Mouse (Mus musculus) neural tube, embryonic 10.5 days (tissue): ENCODE results near the gene Npnt.

ENCODE experiments used
- DNase-seq: peaks from one replicate; pipeline ENCODE4 v3.0.0-alpha.2; 2017; ENCODE audit warnings: low spot score; ENCODE audit errors: extremely low spot score

The Npnt gene

DNA sequence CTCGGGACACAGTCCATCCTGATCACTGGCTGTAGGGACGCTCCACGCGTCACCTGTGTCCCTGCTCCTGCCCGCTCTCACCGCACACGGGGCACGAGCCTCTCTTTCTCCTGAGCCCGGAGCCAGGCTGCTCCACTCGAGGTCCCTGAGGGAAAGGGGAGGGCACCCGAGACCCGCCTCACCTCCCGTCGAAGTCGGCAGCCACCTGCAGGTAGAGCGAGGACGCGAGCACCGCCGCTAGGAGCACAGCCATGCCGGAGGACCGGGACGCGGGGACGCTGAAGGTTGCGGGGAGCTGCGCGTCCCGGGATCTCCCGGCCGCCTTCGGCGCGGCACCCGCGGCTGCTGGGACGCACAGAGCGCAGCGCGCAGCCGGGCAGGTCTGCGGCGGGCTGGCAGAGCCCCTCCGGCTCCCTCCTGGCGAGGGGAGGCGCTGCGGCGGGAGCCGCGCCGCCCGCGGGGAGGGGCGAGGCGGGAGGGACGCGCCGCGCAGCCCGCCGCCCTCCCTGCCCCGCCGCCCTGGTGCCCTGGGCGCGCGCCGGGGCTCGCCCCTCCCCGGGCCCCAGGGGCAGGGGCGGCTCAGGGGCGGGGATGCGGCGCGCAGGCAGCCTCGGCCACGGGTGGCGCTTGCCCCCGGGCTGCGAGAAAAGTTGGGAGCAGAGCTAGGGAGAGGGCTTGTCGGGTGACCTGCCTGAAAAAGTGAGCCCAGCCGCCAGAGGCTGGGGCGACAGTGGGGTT is at the start of gene Npnt:
Gene Npnt (minus strand): TSS at position 501 of the 738 bp plus-strand sequence.
- DNase-seq = peak; percentile 49

DNA sequence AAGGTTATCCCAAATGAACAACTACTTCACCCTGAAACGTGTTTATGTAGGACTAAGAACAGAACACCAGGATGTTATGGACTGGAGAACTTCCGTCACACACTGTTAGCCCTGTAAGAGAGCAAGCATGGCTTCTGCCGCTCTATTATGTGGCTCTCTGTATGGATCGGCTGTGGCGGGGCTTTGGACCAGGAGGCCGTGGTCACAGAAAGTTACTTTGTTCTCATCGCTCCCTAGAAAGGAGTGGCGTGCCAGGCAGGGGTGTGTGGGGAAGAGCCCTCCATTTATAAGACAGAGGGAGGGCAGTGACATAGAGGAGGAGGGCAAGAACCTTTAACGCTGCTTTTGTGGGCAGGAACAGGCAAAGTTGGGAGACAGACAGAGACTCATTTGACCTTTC is 46.2 kb upstream of the Npnt start:
- DNase-seq = no peak

DNA sequence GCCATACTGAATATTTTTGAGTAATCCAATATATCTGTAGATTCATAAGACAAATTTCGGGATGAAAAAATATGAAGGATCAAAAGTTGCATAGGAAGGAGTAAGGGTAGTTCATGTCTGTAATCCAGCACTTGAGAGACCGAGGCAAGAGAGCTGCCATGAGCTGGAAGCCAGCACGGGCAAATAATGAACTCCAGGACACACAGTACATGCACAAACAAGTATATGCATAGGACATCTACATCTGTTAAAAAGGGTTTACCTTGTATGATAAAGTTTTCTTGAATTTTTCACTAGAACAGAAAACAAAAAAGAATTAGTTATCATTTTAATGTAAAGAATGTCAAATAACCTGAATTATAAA is 45.8 kb upstream of the Npnt start:
- DNase-seq = no peak

DNA sequence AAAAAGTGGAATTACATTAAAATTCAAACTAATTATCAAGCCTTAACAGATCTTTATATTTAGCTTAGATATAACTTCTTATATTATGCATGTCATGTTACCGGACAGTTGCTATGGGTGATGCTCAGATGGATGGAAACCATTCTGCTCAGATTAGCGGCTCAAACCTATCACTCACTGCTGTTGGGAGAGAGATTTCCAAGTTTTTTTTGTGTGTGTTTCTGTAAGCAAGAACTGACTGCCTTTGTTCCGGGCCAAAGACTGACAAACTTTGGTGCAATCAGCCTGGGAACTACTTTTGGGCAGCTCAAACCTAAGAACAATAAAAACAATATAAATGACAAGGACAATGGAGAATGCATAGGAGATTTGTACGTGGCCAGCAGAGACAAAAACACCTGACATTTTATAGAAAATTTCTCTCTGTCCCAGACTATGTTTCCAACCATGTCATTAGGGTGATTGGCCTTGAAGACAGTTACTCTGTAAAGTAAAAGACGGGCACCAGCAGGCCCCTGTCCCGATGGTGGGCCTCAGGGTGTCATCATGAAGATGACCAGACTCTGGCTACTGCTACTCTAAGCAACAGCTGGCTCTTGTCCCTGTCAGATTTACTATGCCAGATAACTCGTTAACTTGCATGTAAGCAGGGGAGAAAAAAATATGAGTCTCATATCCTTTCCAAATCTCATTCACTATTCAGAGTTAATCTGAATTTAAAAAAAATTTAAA is 45.2 kb upstream of the Npnt start:
- DNase-seq = no peak

DNA sequence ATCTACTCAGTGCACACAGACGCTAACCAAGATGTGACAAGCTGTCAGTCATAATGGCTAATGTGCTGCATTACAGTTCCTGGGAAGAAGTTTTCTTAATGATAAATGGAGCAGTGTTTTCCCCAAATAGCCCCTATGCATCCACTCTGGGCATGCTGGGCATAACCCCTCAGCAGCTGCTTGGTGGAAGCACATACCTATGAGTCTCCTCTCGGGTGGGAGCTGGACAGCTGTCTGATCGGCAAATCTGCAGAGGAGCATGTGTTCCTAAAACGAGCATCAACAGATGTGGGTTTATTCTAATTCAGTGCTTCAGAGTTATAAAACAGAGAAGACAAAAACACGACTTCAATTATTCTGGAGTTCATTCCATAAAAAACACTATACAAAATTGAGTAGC is 36.1 kb upstream of the Npnt start:
- no peak for DNase-seq

DNA sequence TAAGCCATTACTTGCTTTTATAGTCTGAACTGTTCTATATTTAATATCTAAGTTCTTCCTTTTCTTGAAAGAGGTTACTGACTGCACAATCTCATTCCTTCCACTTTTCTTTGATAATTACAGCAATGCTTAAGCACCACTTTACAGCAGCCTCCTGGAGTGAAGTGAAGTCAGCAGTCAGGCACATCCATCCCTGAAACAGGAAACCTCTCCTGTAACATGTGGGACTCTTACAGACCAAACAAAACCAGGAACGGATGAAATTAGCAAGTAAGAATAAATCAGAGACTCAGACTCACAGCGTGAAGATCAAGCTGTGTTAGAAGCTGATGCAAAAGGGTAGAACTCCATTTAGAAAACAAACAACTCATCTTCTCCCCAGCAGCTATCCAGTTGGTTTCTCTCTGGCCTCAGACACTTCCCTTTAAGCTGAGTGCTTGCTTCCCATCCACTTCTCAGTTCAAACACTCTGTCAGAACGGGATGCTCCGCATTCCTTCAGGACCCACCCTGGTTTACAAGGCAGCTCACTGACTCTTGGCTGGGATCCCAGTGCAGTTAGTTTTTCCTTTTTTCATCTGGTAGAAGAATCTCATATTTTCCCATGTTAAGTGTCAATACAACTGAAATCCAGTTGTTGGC is 33.9 kb upstream of the Npnt start:
- DNase-seq = no peak

DNA sequence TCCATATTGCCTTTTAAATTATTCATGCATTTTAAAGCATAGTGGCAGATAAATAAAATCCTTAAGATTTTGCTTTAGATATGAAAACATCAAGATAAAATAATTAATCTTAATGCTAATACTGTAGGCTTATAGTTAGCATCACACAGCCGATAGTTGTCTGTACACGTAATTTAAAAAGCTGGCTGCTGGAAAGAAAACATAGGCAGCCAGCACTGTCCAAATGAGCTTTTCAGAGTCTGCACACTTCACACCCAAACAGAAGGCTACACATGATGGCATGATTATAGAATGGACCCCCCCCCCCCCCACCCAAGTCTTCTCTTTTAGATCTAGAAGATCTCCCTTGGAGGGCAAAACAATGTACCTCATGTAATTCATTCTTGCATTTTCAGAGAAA is 31.9 kb upstream of the Npnt start:
- DNase-seq = no peak

DNA sequence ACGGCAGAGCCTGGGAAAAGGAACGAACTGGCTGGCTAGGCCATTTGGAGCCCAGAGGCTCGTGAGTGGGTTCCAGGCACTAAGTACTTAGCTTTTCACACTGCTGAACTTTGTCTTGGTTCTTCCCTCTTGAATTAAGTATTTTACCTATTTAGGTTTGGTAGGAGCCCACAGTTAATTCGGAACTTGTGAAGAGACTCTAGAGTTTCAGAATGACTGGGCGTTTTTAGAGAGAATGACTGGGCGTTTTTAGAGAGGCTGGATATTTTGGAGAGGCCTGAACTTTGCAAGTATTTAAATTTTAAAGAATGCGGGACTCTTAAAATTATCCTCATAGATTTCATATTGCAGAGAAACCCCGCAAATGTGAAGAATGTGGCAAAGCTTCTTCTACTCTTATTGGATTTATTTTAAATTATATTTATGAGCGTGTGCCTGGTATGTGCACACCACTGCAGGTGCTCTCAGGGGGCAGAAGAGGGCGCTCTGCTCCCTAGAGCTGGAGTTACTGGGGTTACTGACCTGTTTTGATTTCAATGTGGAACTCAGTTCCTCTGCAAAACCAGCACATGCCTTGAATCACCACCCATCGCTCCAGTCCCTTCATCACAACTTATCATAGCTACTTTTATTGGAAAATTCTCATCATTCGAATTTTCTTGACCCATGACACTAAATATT is 29.8 kb upstream of the Npnt start:
- DNase-seq = no peak

DNA sequence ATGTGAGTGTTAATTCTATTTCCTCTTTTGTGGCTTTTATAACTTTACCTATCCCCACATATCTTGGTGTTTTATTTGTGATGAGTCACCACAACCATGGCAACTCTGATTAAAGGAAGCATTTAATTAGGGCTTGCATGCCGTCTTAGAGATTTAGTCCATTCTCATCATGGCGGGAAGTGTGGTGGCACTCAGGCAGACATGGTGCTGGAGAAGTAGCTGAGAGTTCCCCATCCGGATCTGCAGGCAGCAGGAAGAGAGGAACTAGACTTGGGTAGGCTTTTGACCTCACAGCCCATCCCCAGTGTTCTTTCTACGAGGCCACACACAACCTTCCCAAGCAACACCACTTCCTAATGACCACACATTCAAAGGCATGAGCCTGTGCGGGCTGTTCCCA is 16.2 kb upstream of the Npnt start:
- no peak for DNase-seq

DNA sequence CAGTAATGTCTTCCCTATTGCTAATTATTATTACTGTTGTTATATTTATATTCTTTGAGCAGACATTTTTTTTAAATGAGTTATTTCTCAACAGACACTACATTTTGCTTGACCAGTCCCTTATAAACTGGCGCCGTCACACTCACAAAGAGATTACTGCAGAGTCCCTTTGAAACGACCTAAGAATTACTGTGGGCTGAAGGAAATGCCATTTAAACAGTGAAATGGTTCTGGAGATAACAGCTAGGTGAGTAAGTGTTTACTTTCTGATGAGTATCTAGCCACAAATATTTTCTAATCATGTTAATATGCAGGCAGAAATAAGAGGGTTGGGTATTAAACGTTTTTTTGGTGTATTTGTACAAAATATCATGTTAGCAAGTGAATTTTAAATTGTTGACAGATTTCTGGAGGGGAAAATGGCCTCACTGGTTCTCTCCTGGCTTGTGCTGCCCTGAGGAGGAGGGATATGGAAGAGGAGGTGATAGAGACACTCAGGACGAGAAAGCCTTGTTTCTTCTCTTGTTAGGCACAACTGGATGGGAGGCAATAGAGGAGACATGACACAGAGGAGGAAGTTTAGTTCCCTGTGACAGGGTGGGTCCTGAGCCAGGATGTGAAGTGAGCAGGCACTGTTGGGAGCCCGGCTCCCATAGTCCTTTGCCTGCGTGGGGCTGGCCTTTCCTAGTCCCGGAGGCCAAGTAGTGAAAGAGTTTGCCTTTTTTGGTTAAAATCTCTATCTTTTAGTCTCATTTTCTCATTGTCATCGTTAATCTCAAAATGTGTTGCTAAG is 14.8 kb upstream of the Npnt start:
- no peak for DNase-seq

DNA sequence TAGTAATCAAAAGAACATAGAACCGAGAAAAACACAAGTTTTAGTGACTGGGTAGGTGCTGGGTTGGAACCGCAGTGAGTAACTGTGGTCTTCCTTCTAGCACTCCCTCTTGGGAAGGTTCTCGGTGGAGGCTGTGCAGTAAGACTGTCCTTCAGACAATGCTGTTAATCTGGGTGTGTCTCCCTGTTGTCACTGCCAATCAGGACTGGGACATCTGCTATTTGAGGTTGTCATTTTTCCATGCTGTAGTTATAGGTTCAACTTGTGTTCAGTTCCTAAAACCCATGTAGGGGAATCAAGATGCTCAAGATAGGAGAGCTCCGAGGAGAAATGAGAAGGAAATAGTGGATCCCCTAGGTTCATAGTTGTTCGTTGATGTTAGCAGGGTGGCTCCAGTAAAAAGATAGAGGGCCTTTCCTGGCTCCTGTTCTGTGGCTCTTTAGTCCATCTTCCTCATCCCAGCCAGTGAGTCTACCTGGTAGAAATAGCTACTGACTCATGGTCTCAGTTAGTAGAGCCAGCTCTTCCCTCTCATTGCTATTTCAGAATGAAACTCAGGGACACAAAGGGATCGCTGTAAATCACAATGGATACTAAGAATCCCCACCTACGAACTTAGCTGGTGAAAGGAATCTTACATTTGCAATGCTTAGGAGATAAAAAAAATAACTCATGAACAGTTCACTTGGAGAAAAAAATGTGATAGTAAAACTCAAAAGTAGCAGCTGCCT is 12.7 kb upstream of the Npnt start:
- DNase-seq = no peak

DNA sequence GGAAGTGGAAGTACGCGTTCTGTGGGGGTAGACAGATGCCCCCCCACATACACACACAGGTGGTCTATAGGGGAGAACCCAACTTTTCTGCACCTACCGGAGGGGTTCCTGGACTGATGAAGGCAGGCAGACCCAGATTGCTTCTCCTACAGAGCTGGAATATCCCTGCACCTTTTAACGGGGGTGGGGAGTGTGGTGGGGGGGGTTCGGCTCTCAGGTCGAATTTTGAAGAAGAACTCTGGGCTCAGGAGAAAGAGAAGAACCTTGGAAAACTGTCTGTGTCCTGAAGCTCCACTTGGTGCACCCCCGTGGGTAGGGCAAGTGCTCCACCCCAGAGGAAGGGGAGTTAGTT is 414 bp upstream of the Npnt start:
- DNase-seq = no peak

DNA sequence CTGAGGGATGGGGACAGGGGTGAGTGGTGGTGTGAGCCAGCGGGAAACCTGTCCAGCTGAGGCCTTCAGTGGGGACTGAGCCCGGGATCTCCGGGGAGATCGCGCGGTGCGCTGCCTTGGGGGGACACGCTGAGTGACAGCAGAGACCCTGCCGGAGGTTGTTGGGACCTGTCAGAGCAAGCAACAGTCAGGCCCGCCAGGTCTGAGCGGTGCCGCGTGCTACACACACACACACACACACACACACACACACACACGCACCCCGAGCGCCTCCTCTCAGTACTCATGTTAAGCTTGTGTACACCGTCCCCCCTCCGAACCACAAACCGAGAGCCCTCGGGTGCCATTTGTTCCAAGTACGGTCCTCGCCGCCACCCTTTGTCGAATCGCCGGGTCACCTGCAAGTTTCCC is 706 bp downstream of the Npnt start:
- DNase-seq = peak; percentile 60

DNA sequence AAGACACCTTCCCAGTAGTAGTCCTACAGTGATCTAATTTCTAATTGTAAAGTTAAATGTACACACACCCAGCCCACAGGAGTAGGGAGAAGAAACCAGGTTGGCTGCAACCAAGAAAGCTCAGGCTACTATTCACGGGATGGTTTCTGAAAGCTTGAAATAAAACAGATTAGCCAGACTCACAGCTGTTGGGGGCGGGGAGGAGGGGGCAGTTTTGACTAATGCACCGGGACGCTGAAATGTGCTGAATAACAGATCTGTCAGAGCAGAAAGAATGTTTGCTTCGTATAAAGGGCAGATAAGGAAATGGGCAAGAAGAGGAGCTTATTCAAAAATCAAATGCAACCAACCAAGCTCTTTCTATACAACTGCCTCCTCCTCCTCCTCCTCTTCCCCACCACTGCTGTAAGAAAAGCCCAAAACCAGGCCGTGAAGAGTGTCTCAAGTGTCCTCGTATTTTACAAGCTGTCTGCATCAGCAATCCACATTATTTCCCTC is 1.7 kb downstream of the Npnt start:
- no peak for DNase-seq

DNA sequence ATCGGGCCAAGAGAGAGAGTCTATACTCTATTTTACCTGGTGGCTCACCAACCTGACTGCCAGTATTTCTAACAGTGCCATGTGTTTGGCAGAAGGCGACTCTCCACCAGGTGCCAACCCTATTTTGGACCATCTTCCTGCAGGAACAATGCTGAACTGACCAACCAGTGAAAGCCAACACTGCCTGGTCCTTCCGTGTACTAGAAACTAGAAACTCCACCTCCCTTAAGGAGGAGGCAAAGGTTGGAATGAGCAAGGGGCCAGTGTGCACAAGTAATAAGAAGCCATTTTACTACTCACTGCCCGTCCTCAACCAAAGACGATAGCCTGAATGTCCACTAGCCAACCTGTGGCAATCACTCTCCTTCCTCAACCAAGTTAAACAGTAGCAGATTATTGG is 4.0 kb downstream of the Npnt start:
- no peak for DNase-seq

DNA sequence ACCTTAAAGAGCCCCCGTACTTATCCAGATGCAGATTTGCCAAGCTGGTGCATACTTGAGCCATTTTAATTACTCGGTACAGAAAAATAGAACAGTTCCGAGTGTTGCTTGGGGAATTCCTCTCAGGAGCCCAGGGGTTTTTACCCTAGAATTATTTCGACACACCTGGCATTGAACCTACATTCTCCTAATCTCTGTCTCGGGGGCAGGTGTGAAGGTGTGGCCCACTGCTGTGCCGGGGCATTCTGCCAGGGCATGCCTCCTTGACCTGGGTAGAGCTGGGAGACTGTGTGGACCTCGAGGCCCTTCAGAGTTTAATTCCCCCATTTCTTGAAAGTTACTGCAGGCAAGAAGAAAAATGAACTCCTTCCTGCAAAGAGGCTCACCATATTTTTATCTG is 4.4 kb downstream of the Npnt start:
- no peak for DNase-seq

DNA sequence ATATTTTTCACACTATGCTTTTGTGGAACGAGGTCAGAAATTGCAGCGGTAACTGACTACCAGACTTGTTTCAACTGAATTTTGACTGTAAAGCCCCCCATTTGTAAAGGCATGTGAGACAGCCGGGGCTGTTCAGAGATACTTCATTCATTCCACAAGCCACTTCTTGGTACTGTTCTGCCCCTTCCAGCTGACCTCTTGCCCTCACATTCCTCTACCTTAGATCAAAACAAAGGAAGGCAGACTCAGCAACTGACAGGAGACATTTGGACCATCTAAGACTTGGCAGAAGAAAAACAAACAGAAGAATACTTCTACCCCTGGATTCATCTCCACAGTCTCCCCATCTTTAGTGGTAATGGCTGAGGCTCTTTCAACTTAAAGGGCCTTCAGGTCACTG is 5.5 kb downstream of the Npnt start:
- no peak for DNase-seq

DNA sequence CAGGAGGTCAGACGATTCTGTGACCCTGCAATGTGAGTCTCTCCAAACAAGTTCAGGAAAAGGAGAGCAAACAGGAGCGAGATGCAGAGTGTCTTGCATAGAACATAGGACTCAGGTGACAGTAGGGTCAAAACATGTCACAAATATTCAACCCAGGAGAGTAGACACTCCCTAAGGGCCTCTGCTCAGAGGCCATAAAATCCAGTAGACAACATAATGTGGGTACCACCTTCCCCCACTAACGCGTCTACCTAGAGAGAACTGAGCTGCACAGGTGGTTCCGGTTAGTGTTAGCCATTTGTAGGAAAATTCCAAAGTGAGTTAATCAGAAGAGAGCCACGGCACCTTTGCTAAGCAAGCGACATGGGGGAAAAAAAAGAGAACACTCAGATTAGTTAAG is 5.9 kb downstream of the Npnt start:
- DNase-seq = no peak

DNA sequence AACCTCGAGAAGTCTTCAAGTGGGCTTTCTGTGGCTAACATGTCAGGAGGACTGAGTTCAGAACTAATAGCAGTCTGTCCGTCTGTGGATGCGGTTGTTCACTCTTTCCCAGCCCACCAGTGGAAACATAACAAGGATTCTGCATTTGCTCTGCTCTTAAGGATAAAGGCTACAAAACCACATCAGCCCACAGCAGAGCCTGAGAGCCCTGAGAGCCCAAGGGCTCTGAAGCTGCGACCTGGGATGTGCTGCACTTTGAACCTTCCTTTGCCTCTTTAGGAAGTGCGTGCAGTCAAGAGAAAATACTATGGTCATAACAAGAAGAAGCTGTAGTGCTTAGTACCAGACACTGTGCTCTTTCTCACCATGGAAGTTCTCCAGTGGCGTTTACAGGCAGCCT is 7.3 kb downstream of the Npnt start:
- no peak for DNase-seq

DNA sequence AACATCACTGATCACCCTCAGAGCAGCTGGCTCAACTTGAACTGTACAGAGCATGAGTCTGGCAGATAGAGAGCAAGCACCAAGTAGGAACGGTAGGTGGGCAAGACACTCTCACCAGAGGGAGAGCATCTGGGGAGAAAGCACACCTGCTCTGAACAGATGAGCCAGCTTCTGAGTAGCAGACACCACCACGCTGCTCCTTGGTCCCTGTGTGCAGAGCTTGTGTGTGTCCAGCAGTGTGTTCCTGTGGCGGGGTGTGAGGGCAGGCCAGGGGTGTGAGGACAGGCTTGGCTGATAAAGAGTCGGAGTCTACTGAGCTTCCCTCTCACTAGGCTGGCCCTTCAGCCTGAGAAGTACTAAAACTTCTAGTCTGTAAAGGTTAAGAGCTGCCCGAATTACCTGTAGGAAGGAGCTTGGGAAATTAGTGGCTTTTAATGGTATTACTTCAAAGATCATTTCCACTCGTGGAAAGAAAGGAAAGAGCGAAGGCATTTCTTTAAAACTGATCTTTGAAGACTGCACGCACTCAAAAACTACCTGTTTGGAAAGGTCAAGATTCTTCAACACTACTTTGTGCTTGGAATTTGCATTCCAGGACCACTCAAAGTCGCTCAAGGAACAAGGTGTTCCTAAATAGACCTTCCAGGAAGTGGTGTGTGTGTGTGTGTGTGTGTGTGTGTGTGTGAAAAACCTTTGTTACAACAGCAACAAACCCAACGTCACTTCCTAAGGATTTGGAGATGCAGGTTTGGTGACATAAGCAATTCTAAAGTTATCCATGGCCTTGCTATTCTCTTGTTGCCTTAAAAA is 9.7 kb downstream of the Npnt start:
- no peak for DNase-seq
